Mouse (Mus musculus) kidney, postnatal 0 days (tissue): ENCODE measurements around the gene Nutm2. TPM values are rescaled to one million over a fixed set of nuclear protein-coding genes. Genes with fewer than 3 reads are reported as not detected.

Experiments
- polyA plus RNA-seq: library from polyadenylated mRNA; unstranded; fragments of >200 nt; fragmentation: Nextera tagmentation; extraction: Ambion mirVana; gene quantifications from 2 replicates; pipeline ENCODE4 v1.2.1, GENCODE M21; 2015

Nutm2 gene
- polyA plus RNA-seq, 1 experiment from 2014 or later: not detected

Other genes with a start within 250 kb of the Nutm2 start
- gene Gm906, start 217.0 kb upstream of the Nutm2 start, polyA plus RNA-seq: 0.09 TPM in 1 of 2 replicates, not detected in the other
- 22.3 and 22.6 TPM in 2 replicates for gene Fbxw17, start 49.4 kb upstream of the Nutm2 start, polyA plus RNA-seq
- not detected in 2 replicates for gene Gm47429, start 23.4 kb upstream of the Nutm2 start, polyA plus RNA-seq
- gene Gm904, start 175.9 kb downstream of the Nutm2 start, polyA plus RNA-seq: not detected in 2 replicates
- gene Gm8765, start 231.0 kb downstream of the Nutm2 start, polyA plus RNA-seq: 0.06 TPM in 1 of 2 replicates, not detected in the other